Mouse (Mus musculus): ENCODE data around the gene Igf2bp3.
"Not testable (repeated sequence)": the region's sequence is repeated elsewhere in the genome, so short reads cannot be mapped to it uniquely, and the experiment has no call there.

Gene Igf2bp3

GRCm38 (mm10) chr6:49214928-49215747 lies at the start of gene Igf2bp3:
Gene Igf2bp3, minus strand, starts transcription at chr6:49214957.
- DNase-seq (ENCODE audit: low spot score in 2 of 2), result peak; percentile 93 to 94

DNA sequence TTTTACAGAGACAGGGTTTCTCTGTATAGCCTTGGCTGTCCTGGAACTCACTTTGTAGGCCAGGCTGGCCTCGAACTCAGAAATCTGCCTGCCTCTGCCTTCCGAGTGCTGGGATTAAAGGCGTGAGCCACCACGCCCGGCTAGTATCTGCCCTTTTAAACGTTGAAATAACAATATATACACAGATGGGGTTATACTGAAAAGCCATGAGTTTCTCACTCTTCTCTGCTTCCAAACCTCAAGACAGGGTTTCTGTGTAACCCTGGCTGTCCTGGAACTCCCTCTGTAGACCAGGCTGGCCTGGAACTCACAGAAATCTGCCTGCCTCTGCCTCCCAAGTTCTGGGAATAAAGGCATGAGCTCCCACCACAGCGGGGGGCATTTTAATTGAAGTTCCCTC lies 49.7 kb upstream of the Igf2bp3 start:
- DNase-seq (ENCODE audit: low spot score in 2 of 2), result not testable (repeated sequence)

GRCm38 (mm10) chr6:49263847-49264243 lies 49.1 kb upstream of the Igf2bp3 start, which contains the start of gene Tra2a:
Gene Tra2a, minus strand, starts transcription at chr6:49264033.
- peak; percentile 94 to 96 for DNase-seq (ENCODE audit: low spot score in 2 of 2)

DNA sequence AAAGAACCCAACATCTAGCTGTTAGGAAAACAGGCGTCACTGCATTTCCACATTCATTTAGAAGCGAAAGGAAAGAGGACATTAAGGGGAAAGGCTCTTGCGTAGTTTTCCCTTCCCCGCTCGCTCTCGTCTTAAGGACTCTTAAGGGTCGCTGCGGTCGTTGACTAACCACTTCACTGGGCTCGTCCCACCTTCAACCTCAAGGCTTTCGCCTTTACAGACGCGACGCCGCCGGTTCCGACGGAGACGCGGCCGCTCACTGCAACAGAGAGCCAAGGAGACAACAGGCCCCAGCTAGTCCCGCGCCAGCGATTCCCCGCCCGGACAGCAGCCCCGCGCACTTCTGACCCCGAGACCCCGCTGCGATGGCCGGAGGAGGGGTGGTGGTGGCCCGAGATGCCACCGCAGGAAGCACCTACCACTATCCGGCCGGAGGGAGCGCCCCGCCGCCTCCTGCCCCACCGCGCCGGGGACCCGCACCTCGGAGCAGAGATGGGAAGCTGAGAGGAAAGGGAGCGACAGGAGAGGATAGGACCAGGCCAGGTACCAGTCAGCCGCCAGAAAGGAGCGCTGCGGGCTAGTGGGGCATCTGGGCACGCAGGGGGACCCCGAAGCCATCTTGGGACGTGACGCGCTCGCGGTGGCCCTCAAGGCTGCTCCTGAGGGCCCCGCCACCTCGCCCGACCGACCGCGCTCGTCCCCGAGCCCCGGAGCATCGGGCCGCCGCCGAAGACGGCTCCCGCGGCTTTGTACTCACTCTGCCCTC lies 48.5 kb upstream of the Igf2bp3 start:
- peak; percentile 45 to 54 for DNase-seq (ENCODE audit: low spot score in 2 of 2)

DNA sequence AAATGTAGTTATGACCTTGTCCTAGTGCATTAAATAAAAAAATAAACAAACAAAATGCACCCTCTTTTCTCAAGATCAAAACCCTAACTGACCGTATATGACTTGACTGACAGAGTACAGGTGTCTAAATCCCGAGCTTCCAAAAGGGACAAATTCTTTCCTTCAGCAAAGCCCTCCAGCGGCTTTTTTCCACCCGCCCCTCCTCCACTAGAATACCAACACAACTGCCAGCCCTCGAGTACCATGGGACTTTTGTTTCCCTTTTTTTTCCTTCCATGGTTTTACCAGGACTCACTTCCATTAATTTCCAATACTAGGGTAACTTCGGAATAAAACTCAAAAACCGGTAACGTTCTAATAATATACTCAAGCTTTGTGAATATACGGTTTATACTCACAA lies 47.7 kb upstream of the Igf2bp3 start:
- DNase-seq (ENCODE audit: low spot score in 2 of 2), result no peak

- no peak for DNase-seq (ENCODE audit: low spot score in 2 of 2)
These were observed 45.0 kb upstream of the Igf2bp3 start for GRCm38 (mm10) chr6:49259711-49260110.

DNA sequence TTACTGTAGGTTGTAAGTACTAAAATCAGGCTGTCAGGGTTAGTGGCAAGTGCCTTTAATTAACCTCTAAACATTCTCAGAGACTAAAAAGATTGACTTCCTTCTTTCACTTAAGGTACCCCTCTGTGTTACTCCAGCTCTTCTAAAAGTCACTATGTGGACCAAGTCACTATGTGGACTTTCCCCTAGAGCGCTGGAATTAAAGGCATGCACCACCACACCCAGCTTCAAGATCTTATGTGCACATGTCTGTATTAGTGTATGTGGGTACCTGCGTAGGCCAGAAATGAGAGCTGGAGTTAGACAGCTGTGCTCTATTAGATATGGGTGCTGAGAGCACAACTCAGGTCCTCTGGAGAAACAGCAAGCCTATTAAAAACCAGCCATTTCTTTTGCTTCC lies 43.1 kb upstream of the Igf2bp3 start:
- no peak for DNase-seq (ENCODE audit: low spot score in 2 of 2)

GRCm38 (mm10) chr6:49252207-49252606 lies 37.5 kb upstream of the Igf2bp3 start:
- no peak for DNase-seq (ENCODE audit: low spot score in 2 of 2)

DNA sequence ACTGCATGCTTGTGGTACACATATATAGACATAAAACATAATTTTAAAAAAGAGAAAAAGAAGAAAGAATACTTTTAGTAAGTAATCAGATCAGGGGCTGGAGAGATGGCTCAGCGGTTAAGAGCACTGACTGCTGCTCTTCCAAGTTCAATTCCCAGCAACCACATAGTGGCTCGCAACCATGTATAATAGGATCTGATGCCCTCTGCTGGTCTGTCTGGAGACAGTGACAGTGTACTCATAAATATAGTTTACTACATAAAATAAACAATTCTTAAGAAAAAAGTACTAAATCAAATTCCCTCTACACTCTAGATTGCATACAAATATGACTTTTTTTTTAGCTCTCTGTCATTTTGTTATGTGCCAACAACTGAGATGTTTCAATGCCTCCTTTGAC lies 36.4 kb upstream of the Igf2bp3 start:
- no peak for DNase-seq (ENCODE audit: low spot score in 2 of 2)

DNA sequence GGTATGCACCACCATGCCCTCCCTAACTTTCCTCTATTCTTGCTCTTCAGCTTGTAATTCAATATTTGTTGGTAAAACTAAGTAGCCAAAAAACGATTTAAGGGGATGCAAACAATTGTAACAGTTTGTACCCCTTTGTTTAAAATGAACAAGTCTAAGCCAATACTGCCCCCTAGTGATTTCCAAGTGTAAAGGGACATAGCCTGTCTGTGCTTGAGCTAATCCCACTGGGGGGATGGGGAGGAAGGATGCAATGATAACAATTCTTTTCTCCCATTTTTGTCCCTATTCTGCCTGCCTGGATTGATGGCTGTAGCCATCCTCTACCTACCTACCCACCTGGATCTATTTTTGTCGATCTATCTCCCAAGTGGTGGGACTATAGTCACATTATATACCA lies 32.5 kb upstream of the Igf2bp3 start:
- DNase-seq (ENCODE audit: low spot score in 2 of 2), result peak in 1 of 2 experiments; percentile 65

GRCm38 (mm10) chr6:49242331-49242730 lies 27.6 kb upstream of the Igf2bp3 start:
- no peak for DNase-seq (ENCODE audit: low spot score in 2 of 2)

DNA sequence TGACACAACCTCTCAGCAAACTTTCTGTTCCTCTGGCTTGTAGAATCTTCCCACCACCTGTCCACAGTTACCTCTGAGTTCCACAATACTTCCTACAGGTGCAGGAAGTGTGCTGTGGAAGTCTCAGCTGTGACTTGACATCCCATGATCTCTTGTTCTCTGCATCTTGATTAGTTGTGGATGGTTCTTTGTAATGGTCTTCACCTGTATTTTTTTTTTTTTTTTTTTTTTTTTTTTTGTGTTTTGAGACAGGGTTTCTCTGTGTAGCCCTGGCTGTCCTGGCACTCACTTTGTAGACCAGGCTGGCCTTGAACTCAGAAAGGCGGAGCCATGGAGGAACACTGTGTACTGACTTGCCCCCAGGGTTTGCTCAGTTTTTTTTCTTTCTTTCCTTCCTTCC lies 26.8 kb upstream of the Igf2bp3 start:
- no peak for DNase-seq (ENCODE audit: low spot score in 2 of 2)

- peak; percentile 100 for DNase-seq (ENCODE audit: low spot score in 2 of 2)
These were observed 21.6 kb upstream of the Igf2bp3 start for GRCm38 (mm10) chr6:49236331-49236730.

- peak in 1 of 2 experiments; percentile 53 for DNase-seq (ENCODE audit: low spot score in 2 of 2)
These were observed 18.6 kb upstream of the Igf2bp3 start for GRCm38 (mm10) chr6:49233356-49233755.

DNA sequence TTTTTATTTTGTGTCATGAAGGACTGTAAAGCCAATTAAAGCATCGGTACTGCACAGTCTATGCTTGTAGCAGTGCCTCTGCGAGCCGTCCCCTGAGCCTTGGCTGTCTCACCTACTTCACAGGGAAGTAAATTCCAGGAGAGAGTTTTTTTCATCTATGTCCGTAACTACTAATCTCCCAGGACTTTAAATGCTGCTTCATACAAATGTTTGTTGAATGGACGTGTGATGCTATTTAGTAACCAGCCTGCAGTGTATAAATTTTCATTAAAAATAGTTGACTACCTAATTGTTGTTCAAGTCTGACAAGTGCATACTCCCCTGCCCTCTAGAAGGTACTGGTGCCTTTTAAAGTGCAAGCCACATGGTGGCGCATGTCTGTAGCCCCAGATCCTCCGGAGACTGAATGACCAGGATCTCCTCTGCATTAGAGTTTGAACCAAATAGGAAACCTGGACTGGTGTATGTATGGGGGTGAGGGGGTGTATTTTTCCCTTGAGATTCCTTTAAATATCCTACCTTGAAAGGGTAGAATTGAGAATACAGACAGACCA lies 13.4 kb upstream of the Igf2bp3 start:
- peak in 1 of 2 experiments; percentile 26 for DNase-seq (ENCODE audit: low spot score in 2 of 2)

DNA sequence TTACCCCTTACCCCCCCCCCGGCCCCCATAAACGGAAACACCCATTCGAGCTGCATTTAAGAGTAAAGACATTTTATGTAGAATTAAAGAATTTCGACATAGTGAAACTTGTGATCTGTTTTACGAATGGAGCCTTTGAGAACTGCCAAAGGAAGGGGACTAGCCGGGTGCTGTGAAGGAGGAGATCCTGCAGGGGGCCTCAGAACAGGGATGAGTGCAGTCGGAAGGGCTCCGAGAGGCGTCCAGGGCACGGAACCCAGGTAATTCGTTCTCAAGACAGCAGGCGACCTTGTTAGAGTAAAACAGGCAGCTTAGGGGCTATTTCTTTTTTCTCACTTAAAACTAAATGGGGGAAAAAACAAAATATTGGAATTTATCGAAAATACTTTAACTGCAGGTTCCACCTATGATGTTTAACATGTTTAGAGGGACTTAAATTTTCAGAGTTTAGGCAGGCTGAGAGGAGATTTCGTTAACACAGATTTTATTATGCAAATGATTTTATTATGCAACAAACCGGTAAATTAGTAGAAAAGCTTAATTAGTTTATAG lies 12.5 kb upstream of the Igf2bp3 start:
- peak; percentile 58 to 80 for DNase-seq (ENCODE audit: low spot score in 2 of 2)

- no peak for DNase-seq (ENCODE audit: low spot score in 2 of 2)
These were observed 11.0 kb upstream of the Igf2bp3 start for GRCm38 (mm10) chr6:49225728-49226123.

- no peak for DNase-seq (ENCODE audit: low spot score in 2 of 2)
These were observed 10.4 kb upstream of the Igf2bp3 start for GRCm38 (mm10) chr6:49224923-49225727.

- no peak for DNase-seq (ENCODE audit: low spot score in 2 of 2)
These were observed 7.1 kb upstream of the Igf2bp3 start for GRCm38 (mm10) chr6:49221906-49222305.

- no peak for DNase-seq (ENCODE audit: low spot score in 2 of 2)
These were observed 5.3 kb upstream of the Igf2bp3 start for GRCm38 (mm10) chr6:49219920-49220604.

Data from thymus, postnatal 10 days (tissue).